In the genomic region with DNA sequence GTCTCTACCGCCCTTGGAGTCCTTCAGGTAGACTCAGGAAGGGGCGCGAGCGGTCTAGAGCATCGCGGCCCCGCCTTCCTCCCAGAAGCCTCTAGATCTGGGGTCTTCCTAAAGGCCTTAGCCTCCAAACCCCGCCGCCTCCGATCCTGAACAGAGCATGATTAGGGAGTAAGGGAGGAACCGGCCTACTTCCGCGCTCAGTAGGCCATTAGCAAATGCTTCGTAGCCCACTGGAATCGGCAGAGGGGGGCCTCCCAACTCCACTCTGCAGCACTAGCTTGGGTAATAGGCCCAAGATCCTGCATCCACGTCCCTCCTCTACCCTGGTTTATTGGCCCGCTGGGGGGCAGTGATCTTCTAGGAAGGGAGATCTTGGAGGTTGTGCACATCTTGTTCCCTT, we compare ENCODE assay signal across 8 mouse cellular contexts. TPM values are rescaled to one million over a fixed set of nuclear protein-coding genes. Genes with fewer than 3 reads are reported as not detected.
DNase-seq lines count a peak whose midpoint lies in the region; ATAC-seq and TF ChIP-seq lines count a peak whose summit lies in the region.

A gene (minus strand): TSS at position 385 of the 400 bp plus-strand sequence.

- H3K9ac ChIP-seq in heart, adult 2 months (ENCODE audit: low read depth, low read length) = no peak within 1 kb of the TSS
- peak within 1 kb of the TSS; percentile 54; the same call in 1 of the 2 replicates for H3K9ac ChIP-seq in limb, embryonic 12.5 days (replicated peaks)
- peak within 1 kb of the TSS; percentile 60; the same call in 1 of the 2 replicates for H3K9ac ChIP-seq in stomach, embryonic 16.5 days (ENCODE audit: low read length)

- peaks cover 1% of the 10 kb centered on the region; the same call in 1 of the 2 replicates for H3K27me3 ChIP-seq in heart, adult 2 months (ENCODE audit: control insufficient read depth, insufficient read depth, low read length)
- H3K27me3 ChIP-seq in testis, adult 2 months (ENCODE audit: control insufficient read depth, insufficient read depth, low read length) = no peaks in the 10 kb centered on the region
- H3K27me3 ChIP-seq in limb, embryonic 12.5 days = peaks cover 94% of the 10 kb centered on the region
- H3K27me3 ChIP-seq in stomach, embryonic 16.5 days (ENCODE audit: control insufficient read depth, insufficient read depth, low read length) = peaks cover 82% of the 10 kb centered on the region

- no peaks in the 10 kb centered on the region; the same call in 1 of the 2 replicates for H3K4me1 ChIP-seq in heart, adult 2 months (ENCODE audit: control insufficient read depth, insufficient read depth, low read length)
- H3K4me1 ChIP-seq in testis, adult 2 months (ENCODE audit: control insufficient read depth, insufficient read depth, low read length) = peaks cover 48% of the 10 kb centered on the region
- peaks cover 38% of the 10 kb centered on the region for H3K4me1 ChIP-seq in limb, embryonic 12.5 days (replicated peaks)
- peaks cover 19% of the 10 kb centered on the region for H3K4me1 ChIP-seq in stomach, embryonic 16.5 days (ENCODE audit: control insufficient read depth, insufficient read depth, low read length)

- TF ChIP-seq POLR2A in heart, adult 2 months (IDR thresholded peaks at IDR 0.05; ENCODE audit: insufficient read depth, low read depth, low read length) = no peak
- TF ChIP-seq POLR2A in testis, adult 2 months (IDR thresholded peaks at IDR 0.05; ENCODE audit: control insufficient read depth, low read depth, low read length) = no peak

- WGBS in heart, adult 2 months = 26% methylated on average over 17 of the region's 17 CpGs
- WGBS in limb, embryonic 12.5 days = 9% methylated on average over 17 of the region's 17 CpGs
- 36% methylated on average over 17 of the region's 17 CpGs for WGBS in stomach, embryonic 16.5 days

- TF ChIP-seq CTCF in heart, adult 2 months (IDR thresholded peaks at IDR 0.05) = no peak
- no peak for TF ChIP-seq CTCF in testis, adult 2 months (IDR thresholded peaks at IDR 0.05; ENCODE audit: control insufficient read depth, insufficient read depth, insufficient replicate concordance, low read depth, low read length)

- TF ChIP-seq EP300 in heart, adult 2 months (IDR thresholded peaks at IDR 0.05; ENCODE audit: insufficient read depth, low read depth, low read length) = no peak

- H3K4me3 ChIP-seq in heart, adult 2 months = peak within 1 kb of the TSS; percentile 39
- peak within 1 kb of the TSS; percentile 69 for H3K4me3 ChIP-seq in testis, adult 2 months (ENCODE audit: control insufficient read depth, low read depth, low read length)
- H3K4me3 ChIP-seq in limb, embryonic 12.5 days (replicated peaks) = peak within 1 kb of the TSS; percentile 58
- peak within 1 kb of the TSS; percentile 52 for H3K4me3 ChIP-seq in stomach, embryonic 16.5 days (replicated peaks; ENCODE audit: low read length)

- peak within 1 kb of the TSS; percentile 94 for H3K4me2 ChIP-seq in limb, embryonic 12.5 days
- H3K4me2 ChIP-seq in stomach, embryonic 16.5 days (ENCODE audit: low read depth, low read length) = peak within 1 kb of the TSS; percentile 93

- no peak for ATAC-seq in limb, embryonic 12.5 days (ENCODE audit: insufficient number of reproducible peaks, insufficient read depth, low FRiP score, low TSS enrichment, low read depth)
- no peak for ATAC-seq in stomach, embryonic 16.5 days (ENCODE audit: insufficient read depth, low FRiP score)

- DNase-seq in heart, adult 2 months = no peak
- DNase-seq in heart, postnatal 36 days = no peak
- DNase-seq in testis, postnatal 10 days (ENCODE audit: low spot score) = no peak
- no peak for DNase-seq in B cell, adult 2 months
- DNase-seq in kidney, postnatal 4 days = no peak

- intact Hi-C loops in heart, adult 2 months (cut with DNase I) = no loop called here
- intact Hi-C loops in heart, postnatal 36 days (cut with DNase I) = no loop called here

- no peak within 1 kb of the TSS for H3K27ac ChIP-seq in heart, adult 2 months
- H3K27ac ChIP-seq in testis, adult 2 months (ENCODE audit: control insufficient read depth, insufficient read depth, low read depth, low read length) = no peak within 1 kb of the TSS
- no peak within 1 kb of the TSS for H3K27ac ChIP-seq in limb, embryonic 12.5 days
- H3K27ac ChIP-seq in stomach, embryonic 16.5 days (ENCODE audit: low read length) = no peak within 1 kb of the TSS

- H3K9me3 ChIP-seq in limb, embryonic 12.5 days = no peaks in the 10 kb centered on the region
- H3K9me3 ChIP-seq in stomach, embryonic 16.5 days (replicated peaks; ENCODE audit: control insufficient read depth, low read length) = no peaks in the 10 kb centered on the region

- H3K79me2 ChIP-seq in heart, adult 2 months (replicated peaks; ENCODE audit: control insufficient read depth, insufficient read depth, low read length) = no peaks in the 10 kb centered on the region

- H3K36me3 ChIP-seq in heart, adult 2 months (ENCODE audit: control insufficient read depth, insufficient read depth, low read length) = no peaks in the 10 kb centered on the region
- H3K36me3 ChIP-seq in testis, adult 2 months (ENCODE audit: control insufficient read depth, insufficient read depth, low read length) = no peaks in the 10 kb centered on the region
- peaks cover 37% of the 10 kb centered on the region for H3K36me3 ChIP-seq in limb, embryonic 12.5 days
- H3K36me3 ChIP-seq in stomach, embryonic 16.5 days (ENCODE audit: control insufficient read depth, insufficient read depth, low read length) = no peaks in the 10 kb centered on the region

RNA-seq across cellular contexts. Expression of the gene that starts here (rescaled TPM):
- 1 to 10 TPM in 1 of 2 experiments, under 1 TPM in 1; 0.86 to 3.5 TPM for total RNA-seq in heart, adult 2 months (2021)
- polyA plus RNA-seq in heart, adult 2 months (2012; rRNA removed) = 1.3 and 5.6 TPM in 2 replicates
- total RNA-seq in heart, postnatal 36 days (2021) = 1 to 10 TPM; 1.2 TPM
- polyA plus RNA-seq in testis, adult 2 months (2012; rRNA removed) = 7.8 and 10.9 TPM in 2 replicates
- 3.9 and 4.3 TPM in 2 replicates for polyA plus RNA-seq in limb, embryonic 12.5 days (2016; fragmentation: Nextera tagmentation; extraction: Ambion mirVana)
- polyA plus RNA-seq in stomach, embryonic 16.5 days (2015; fragmentation: Nextera tagmentation; extraction: Ambion mirVana) = 0.68 and 0.74 TPM in 2 replicates
